Mouse (Mus musculus) liver, embryonic 16.5 days (tissue): Measurements from ENCODE around the gene Bnip1. TPM values are rescaled to one million over a fixed set of nuclear protein-coding genes. Genes with fewer than 3 reads are reported as not detected.

Source experiments
- ATAC-seq: fragments of 200-750 bp; cut with Nextera tagmentation; 2 replicates; pipeline ENCODE4 v1.8.0; 2017; ENCODE audit warnings: low read depth, mild to moderate bottlenecking, moderate number of reproducible peaks, moderate library complexity
- H3K27ac ChIP-seq: fragments of 300-500 bp; sonication (generic); 2 replicates; pipeline ENCODE4 v1.5.1; 2014; ENCODE audit warnings: mild to moderate bottlenecking, low read length
- H3K27me3 ChIP-seq: fragments of 300-500 bp; sonication (generic); 2 replicates; pipeline ENCODE4 v1.6.1; 2014; ENCODE audit warnings: low read depth, low read length, mixed read lengths; ENCODE audit not compliant: control insufficient read depth, insufficient read depth
- H3K36me3 ChIP-seq: fragments of 300-500 bp; sonication (generic); 2 replicates; pipeline ENCODE4 v1.6.1; 2014; ENCODE audit warnings: mild to moderate bottlenecking; ENCODE audit not compliant: control insufficient read depth, insufficient read depth
- H3K4me1 ChIP-seq: fragments of 300-500 bp; sonication (generic); 2 replicates; pipeline ENCODE4 v1.6.1; 2014; ENCODE audit warnings: low read depth, low read length, mixed read lengths; ENCODE audit not compliant: control insufficient read depth
- H3K4me2 ChIP-seq: fragments of 300-500 bp; sonication (generic); 2 replicates; pipeline ENCODE4 v1.6.1; 2014; ENCODE audit warnings: low read depth, low read length, mixed read lengths
- H3K4me3 ChIP-seq: fragments of 300-500 bp; sonication (generic); 2 replicates; pipeline ENCODE4 v1.5.1; 2014; ENCODE audit warnings: low read depth, mild to moderate bottlenecking, low read length
- H3K9ac ChIP-seq: fragments of 300-500 bp; sonication (generic); 2 replicates; pipeline ENCODE4 v1.6.1; 2014; ENCODE audit warnings: low read depth, low read length
- H3K9me3 ChIP-seq: fragments of 300-500 bp; sonication (generic); replicated peaks from 2 replicates; pipeline ENCODE4 v1.6.1; 2016; ENCODE audit warnings: low read length; ENCODE audit not compliant: control insufficient read depth
- WGBS: fragments of 180-500 bp; shearing (Covaris S2); extraction: QIAGEN DNeasy Blood & Tissue Kit; methylation state at CpG from one replicate; pipeline ENCODE4 v1.1.7; 2014; ENCODE audit not compliant: insufficient replicate concordance; 5-methylcytosine and 5-hydroxymethylcytosine counted together
- polyA plus RNA-seq: library from polyadenylated mRNA; unstranded; fragments of >200 nt; fragmentation: Nextera tagmentation; extraction: Ambion mirVana; gene quantifications from 2 replicates; pipeline ENCODE4 v1.2.1, GENCODE M21; 2015

Gene Bnip1
- polyA plus RNA-seq, 1 experiment from 2014 or later = 20.1 TPM

DNA sequence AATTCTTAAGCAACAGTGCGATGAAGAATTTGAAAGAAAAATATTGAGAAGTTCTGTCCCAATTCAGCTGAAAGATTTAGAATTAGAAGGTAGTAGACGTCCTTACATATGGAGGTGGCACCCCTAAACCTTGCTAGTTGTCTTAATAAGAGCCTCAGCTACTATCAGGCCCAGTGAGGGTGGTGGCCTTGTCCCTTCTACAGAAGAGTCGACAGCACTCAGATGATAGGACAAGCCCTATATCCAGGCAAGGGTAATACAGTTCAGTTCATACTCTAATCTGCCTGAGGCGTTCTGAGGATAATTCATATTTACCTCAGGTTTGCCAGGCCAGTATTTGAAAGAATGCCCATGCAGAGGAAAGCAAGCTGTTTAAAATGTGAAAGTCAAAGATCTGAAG is 2.9 kb upstream of the Bnip1 start:
- Histone ChIP-seq H3K27ac (no peak overlapping the region), H3K4me2 (no peak overlapping the region), H3K4me1 (peaks cover 29% of the 10 kb centered on the region), H3K36me3 (no peaks in the 10 kb centered on the region), H3K4me3 (no peak overlapping the region), H3K27me3 (no peaks in the 10 kb centered on the region), H3K9me3 (no peaks in the 10 kb centered on the region), H3K9ac (no peak overlapping the region)
- 55% methylated on average over 4 of the region's 4 CpGs for WGBS
- no peak for ATAC-seq

DNA sequence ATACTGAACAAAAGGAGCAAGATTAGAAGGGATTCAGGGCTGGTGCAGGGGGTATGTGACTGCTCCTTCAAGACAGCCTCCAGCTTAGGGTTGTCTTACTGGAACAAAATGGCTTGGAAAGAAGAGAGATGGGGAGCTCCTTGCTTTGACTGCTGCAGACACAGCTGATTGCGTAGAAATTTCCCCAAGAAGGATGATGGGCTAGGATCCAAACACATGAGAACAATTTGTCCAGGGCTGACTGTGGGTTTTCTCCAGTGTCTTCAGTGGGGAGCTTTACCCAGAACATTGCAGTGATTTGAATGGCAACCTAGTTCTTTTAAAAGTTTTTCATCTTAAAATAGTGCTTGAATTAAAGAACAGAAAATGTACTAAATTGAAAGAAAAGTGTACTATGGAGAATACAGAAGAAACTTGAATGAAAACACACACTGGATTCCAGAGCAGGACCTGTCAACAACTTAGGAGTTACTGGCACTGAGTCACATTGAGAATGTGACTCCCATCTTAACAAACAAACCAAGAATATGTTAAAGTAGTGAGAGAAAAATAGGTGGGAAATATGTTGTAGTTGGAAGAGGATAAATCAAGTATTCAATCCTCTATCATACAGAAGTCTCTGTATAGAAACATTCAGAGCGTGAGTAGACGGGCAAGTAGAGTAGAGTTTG is 2.3 kb upstream of the Bnip1 start:
- peaks cover 29% of the 10 kb centered on the region for H3K4me1 ChIP-seq
- H3K27me3 ChIP-seq = no peaks in the 10 kb centered on the region
- 87% methylated on average over 3 of the region's 3 CpGs for WGBS
- peaks cover 2% of the 10 kb centered on the region for H3K36me3 ChIP-seq
- no peak overlapping the region for H3K4me3 ChIP-seq
- no peak for ATAC-seq
- H3K27ac ChIP-seq = no peak overlapping the region
- no peaks in the 10 kb centered on the region for H3K9me3 ChIP-seq
- H3K4me2 ChIP-seq = no peak overlapping the region
- no peak overlapping the region for H3K9ac ChIP-seq

DNA sequence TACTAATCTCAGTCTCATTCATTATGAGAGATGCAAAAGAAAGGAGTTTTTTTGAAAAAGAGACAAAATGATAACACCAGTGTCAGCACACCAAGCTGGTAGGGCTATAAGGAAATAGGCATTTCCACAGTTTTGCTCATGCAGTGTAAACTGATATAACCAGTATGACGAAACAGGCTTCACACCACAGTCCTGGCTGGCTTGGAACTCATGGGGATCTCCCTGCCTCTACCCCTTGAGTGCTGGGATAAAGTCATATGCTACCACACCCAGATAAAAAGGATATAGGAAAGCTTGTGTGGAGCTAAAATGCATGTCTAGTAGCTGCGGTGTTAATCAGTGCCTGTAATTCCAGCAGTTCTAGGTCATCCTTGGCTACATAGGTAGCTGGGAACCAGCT is 1.4 kb upstream of the Bnip1 start:
- Histone ChIP-seq H3K9me3 (no peaks in the 10 kb centered on the region), H3K36me3 (peaks cover 3% of the 10 kb centered on the region), H3K4me1 (peaks cover 29% of the 10 kb centered on the region), H3K27ac (no peak overlapping the region), H3K4me3 (no peak overlapping the region), H3K4me2 (no peak overlapping the region), H3K27me3 (no peaks in the 10 kb centered on the region), H3K9ac (no peak overlapping the region)
- ATAC-seq = no peak
- 73% methylated on average over 2 of the region's 2 CpGs for WGBS

- Histone ChIP-seq H3K9ac (peak overlapping the region; percentile 79), H3K27ac (peak overlapping the region; percentile 95), H3K27me3 (no peaks in the 10 kb centered on the region), H3K4me3 (peak overlapping the region; percentile 87), H3K4me2 (peak overlapping the region; percentile 86), H3K4me1 (peaks cover 25% of the 10 kb centered on the region), H3K9me3 (no peaks in the 10 kb centered on the region), H3K36me3 (peaks cover 3% of the 10 kb centered on the region)
- WGBS = 12% methylated on average over 5 of the region's 5 CpGs
- ATAC-seq = peak; percentile 58
These were observed 761 bp downstream of the Bnip1 start for GRCm38 (mm10) chr17:26781610-26782043.

DNA sequence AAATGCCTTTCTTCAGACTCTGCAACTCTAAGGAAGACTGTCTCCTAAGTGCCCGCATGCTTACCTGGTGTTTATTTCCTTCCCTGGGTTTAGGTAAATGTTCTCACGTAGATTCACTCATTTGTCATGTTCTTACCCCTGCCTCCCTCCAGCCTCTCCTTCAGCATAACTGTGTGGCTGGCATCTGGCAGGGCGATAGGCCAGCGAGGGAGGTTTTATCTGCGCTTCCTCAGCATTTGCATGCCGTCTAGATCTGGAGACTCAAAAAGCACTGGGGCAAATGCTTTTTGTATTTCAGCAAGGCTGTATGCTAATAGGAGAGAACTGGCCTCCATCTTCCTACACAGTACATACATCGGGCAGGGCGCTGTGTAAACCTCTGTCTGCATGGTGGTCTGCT is 3.7 kb downstream of the Bnip1 start:
- H3K4me3 ChIP-seq = no peak overlapping the region
- no peak overlapping the region for H3K4me2 ChIP-seq
- H3K9me3 ChIP-seq = no peaks in the 10 kb centered on the region
- no peaks in the 10 kb centered on the region for H3K27me3 ChIP-seq
- H3K36me3 ChIP-seq = peaks cover 12% of the 10 kb centered on the region
- H3K27ac ChIP-seq = no peak overlapping the region
- no peak overlapping the region for H3K9ac ChIP-seq
- no peak for ATAC-seq
- peaks cover 22% of the 10 kb centered on the region for H3K4me1 ChIP-seq
- 62% methylated on average over 8 of the region's 8 CpGs for WGBS

DNA sequence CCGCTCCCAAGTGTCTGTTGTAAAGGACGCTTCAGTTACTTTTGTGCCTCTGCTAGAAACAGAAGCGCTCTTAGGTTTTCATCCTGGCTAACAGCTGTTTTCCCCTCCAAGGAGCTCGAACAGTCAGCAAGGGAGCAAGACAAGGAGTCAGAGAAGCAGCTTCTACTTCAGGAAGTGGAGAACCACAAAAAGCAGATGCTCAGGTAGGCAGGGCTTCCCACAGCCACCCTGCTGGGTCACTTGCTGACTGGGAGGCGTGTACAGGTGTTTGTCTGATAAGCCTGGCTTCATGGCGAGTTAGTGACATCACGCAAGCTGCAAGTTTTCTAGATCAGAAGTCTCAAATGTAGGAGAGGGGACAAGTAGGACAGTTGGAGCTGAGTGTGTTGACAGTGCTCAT is 5.7 kb downstream of the Bnip1 start:
- peaks cover 6% of the 10 kb centered on the region for H3K4me1 ChIP-seq
- H3K36me3 ChIP-seq = peaks cover 20% of the 10 kb centered on the region
- no peak overlapping the region for H3K4me2 ChIP-seq
- no peak overlapping the region for H3K9ac ChIP-seq
- ATAC-seq = no peak
- no peaks in the 10 kb centered on the region for H3K27me3 ChIP-seq
- H3K27ac ChIP-seq = no peak overlapping the region
- H3K4me3 ChIP-seq = no peak overlapping the region
- WGBS = 63% methylated on average over 7 of the region's 7 CpGs
- H3K9me3 ChIP-seq = no peaks in the 10 kb centered on the region

- H3K9me3 ChIP-seq = no peaks in the 10 kb centered on the region
- H3K27ac ChIP-seq = no peak overlapping the region
- 87% methylated on average over 8 of the region's 8 CpGs for WGBS
- no peak overlapping the region for H3K4me2 ChIP-seq
- H3K9ac ChIP-seq = no peak overlapping the region
- H3K27me3 ChIP-seq = no peaks in the 10 kb centered on the region
- H3K4me1 ChIP-seq = no peaks in the 10 kb centered on the region; the same call in 1 of the 2 replicates
- ATAC-seq = no peak
- peaks cover 27% of the 10 kb centered on the region for H3K36me3 ChIP-seq
- no peak overlapping the region for H3K4me3 ChIP-seq
These were observed 8.1 kb downstream of the Bnip1 start for GRCm38 (mm10) chr17:26788986-26789385.

DNA sequence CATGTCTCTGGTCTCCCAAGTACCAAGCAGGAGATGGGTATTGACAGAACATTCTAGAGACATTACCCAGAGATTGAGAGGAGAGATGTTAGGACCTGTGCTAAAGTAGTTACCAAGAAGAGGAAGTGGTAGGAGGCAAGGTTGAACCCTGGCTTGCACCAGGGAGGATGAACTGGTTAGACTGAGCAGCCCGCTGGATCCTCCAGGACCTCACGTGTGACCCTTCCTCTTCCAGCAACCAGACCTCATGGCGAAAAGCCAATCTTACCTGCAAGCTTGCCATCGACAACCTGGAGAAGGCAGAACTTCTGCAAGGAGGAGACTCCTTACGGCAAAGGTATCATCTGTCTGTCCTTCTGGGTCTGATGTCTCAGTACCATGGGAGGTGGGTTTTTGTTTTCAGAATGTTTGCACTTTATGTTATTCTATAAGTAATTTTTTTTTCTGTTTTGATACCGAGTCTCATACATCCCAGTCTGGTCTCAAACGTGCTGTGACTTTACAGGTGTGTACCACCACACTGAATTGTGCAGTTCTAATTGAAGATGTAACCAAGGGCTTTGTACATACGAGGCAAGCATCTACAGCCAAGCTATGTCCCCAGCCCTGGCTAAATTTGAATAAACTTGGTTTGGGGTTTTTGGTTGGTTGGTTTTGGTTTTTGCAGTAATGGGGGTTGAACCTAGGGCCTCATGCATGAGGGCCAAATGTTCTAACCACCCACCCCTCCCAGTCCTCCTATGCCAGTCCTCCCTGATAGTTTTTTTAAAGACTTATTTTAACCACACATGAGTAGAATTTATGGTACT is 8.8 kb downstream of the Bnip1 start:
- 81% methylated on average over 8 of the region's 8 CpGs for WGBS
- Histone ChIP-seq H3K4me3 (no peak overlapping the region), H3K9me3 (no peaks in the 10 kb centered on the region), H3K36me3 (peaks cover 27% of the 10 kb centered on the region), H3K27ac (no peak overlapping the region), H3K4me2 (no peak overlapping the region), H3K27me3 (no peaks in the 10 kb centered on the region), H3K9ac (no peak overlapping the region), H3K4me1 (no peaks in the 10 kb centered on the region; the same call in 1 of the 2 replicates)
- ATAC-seq = no peak
